Mouse (Mus musculus) adrenal gland, postnatal 25 days (tissue): ENCODE results near the gene Cfap70. TPM values are rescaled to one million over a fixed set of nuclear protein-coding genes. Genes with fewer than 3 reads are reported as not detected.

Experiments
- DNase-seq: peaks from one replicate; pipeline ENCODE4 v3.0.0; 2021; ENCODE audit warnings: mixed read lengths
- long read RNA-seq: library from polyadenylated mRNA; stranded (forward); transcript quantifications from one replicate; pipeline ENCODE4 v2.0.0, GENCODE M21; 2021
- total RNA-seq: library from RNA; stranded (reverse); gene quantifications from 2 replicates; pipeline ENCODE4 v1.2.3, GENCODE M21; 2021

The Cfap70 gene
- total RNA-seq, result 0.90 and 2.6 TPM in 2 replicates
- long read RNA-seq, result 0 reads

GRCm38 (mm10) chr14:20451765-20452331 lies at the start of gene Cfap70:
Gene Cfap70 (minus strand): TSS chr14:20452226.
- peak; percentile 59 for DNase-seq

DNA sequence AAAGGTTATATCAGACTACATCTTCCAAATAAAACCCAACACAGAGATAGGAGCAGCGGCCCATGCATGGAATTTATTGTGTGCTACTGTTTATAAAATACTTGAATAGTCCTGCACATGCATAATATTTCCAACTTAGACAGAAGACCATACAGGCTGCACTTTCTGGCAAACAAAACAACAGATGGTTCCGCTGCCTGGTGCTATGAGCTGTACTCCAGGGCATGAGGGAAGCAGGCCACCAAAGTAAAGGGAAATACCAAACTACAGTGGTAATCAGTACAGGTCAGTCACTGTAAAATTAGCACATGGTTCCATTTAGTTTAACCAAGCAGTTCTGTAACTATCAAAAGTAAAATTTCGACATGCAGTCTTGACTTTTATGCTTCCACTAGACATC lies 48.0 kb upstream of the Cfap70 start:
- no peak for DNase-seq

DNA sequence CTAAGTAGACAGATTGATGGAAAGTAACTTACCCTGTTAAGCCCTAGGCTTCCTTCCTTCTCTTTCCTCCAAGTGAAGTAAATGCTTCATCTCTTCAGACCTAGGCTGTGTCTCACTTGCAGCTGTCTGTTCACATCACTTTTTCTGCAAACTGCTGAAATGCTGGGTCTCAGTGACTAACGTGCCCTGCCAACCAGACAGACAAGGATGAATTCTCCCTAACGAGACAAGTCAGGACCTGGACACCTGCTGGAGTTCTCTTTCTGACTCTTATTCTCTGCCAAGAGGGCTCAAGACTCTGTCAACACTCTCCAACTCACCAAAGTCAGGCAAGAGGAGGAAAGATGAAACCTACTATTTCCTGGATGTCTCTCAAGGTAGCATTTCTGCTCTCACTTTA lies 44.6 kb upstream of the Cfap70 start, which contains the start of gene Mss51:
TSS of gene Mss51 (minus strand) at position 299 of the 400 bp plus-strand sequence.
- DNase-seq, result no peak

GRCm38 (mm10) chr14:20486031-20486430 lies 34.0 kb upstream of the Cfap70 start:
- no peak for DNase-seq

DNA sequence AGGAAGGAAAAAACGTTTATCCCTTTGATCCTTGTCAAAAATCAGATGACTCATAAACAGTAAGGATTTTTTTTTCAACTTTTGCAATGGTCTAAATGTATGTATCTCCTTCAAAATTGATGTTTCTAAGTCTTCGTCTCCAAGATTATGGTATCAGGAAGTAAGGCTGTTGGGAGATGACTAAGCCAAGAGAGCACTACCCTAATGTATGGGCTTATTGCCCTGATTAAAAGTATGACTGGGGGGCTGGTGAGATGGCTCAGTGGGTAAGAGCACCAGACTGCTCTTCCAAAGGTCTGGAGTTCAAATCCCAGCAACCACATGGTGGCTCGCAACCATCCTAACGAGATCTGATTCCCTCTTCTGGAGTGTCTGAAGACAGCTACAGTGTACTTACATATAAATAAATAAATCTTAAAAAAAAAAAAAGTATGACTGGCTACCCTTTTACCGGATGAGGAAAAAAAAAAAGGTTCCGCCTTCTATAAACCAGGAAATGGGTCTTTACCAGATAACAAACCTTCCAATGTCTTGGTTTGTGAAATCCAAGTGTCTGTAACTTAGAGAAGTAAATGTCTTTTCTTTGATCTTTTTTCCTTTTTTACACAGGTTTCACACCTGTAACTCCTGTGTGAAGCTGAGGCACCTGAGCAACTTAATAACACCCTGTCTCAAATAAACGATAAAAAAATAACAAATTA lies 30.2 kb upstream of the Cfap70 start:
- DNase-seq, result no peak

- DNase-seq, result peak; percentile 5
Measured at GRCm38 (mm10) chr14:20481211-20481610, 29.2 kb upstream of the Cfap70 start.

DNA sequence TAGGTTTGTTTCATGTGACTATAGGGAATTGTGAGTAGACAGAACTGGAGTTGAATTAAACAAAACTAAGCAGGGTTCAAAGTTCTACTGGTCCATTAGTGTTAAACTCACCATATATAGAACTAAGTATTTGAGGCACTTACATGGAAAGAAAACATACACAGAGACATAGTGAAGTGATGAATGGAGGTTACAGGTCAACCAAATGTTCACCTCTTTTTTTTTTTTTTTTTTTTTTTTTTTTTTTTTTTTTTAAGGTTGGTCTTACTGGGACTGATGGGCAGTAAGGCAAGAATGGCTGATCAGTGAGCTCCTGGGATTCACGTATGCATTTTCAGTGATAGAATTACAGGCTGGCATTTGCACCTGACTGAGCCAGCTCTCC lies 28.2 kb upstream of the Cfap70 start:
- no peak for DNase-seq

DNA sequence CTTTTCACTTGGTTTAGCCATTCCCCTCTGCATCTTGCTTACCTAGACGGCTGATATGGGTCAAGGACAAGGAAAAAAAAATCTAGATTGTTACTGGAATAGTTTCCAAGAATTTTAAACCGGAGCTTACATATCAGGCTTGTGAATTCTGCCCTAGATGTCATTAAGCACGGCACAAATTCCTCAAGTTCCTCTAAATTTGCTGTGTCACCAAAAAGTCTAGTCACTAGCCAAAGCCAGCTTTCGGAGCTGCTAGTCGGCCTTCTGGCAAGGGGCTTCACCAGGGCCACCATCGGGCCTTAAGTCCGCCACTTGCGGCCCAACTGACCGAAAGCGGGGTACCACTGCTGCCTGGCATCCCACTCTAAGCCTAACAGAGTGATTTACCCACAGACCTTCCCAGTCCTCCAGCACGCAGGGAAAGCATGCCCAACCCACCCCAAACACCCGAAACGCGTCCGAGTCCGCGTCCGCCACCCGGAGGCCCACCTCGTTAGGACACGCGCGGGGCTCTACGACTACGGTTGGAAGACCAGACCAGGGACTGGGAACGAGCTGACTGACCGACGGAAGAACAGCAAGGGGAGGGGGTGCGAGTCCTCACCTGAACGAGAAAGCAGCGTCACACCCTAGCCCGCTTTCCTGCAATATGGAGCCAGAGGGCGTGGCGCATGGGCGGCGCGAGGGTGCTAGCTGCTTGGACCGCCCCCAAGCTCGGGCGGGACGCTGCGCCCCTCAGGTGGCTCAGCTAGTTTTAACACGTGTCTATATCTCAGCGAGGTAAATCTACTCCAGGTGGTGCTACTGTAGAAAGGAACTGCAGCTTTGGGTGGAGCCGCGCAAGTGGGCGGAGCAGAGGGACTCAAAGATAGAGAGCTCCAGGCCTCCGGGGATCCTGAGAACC lies 27.5 kb upstream of the Cfap70 start, which contains the start of gene Anxa7:
TSS of gene Anxa7 (minus strand) at position 843 of the 904 bp plus-strand sequence.
- DNase-seq, result peak; percentile 79

GRCm38 (mm10) chr14:20478801-20479200 lies 26.8 kb upstream of the Cfap70 start:
- peak; percentile 32 for DNase-seq

DNA sequence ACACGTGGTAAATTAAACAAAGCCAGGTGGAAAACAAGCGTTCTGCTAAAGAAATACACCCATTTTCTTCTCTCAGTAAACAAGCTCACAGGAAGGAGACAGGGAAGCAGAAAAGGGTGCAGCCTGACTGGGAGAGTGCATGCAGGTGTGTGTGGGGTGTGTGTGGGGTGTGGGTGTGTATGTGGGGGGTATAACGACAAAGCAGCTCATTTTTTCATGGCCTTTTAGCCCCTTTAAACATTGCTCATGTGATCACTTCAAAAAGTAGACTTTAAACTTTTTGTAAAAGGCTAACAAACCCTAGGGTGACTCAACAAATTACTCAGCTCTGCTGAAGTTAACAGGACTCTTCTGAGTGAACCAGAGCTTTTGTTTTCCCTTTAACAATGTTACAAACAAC lies 26.4 kb upstream of the Cfap70 start:
- DNase-seq, result no peak

DNA sequence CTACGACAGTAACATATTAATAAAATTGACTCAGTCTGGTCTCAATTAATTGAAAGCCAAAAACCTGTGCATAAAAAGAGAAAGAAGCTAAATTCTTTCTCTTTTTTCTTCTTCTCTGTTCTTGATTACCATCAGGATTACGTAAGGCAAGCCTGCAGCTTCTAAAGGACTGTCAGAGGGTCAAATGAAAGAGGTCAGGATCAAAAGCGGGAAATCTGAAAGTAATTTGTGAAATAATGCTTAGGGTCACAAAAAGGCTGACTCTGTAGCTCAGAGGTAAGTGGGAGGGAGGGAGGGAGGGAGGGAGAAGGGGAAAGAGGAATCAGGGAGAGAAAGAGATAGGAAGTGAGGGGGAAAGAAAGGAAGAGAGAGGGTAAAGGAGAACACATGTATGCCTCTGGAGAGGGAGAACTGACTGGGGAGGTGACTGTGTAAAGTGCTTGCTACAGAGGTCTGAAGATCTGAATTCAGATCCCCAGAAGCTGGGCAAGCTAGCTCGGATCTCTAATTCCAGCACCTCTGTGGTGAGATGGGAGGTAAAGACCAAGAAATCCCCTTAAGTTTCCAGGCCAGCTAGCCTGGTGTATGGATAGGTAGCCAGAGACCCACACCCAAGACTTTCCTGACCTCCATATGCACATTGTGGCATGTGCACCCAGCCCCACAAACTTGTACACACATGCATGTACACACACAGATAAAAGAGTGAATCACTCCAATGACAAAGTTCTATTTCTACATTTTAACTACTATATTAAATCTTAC lies 25.4 kb upstream of the Cfap70 start:
- no peak for DNase-seq

DNA sequence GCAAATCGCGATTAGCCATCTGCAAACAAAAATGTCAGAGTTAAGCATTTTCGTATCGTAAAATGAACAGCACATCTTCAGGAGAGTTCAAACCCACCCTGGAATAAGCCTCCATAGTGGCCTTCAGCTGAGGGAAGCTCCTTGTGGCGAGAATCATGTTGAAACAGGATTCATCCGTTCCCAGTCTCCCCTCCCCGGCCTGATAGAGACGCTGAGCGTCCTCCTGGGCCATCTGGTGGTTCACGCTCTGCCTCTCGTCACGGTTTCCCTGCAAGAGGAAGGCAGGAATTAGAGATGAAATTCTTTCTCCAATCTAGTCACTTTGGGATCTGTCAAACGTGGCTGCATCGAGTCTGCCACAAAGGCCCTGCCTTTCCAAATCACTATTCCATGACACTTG lies 8.2 kb upstream of the Cfap70 start:
- no peak for DNase-seq

DNA sequence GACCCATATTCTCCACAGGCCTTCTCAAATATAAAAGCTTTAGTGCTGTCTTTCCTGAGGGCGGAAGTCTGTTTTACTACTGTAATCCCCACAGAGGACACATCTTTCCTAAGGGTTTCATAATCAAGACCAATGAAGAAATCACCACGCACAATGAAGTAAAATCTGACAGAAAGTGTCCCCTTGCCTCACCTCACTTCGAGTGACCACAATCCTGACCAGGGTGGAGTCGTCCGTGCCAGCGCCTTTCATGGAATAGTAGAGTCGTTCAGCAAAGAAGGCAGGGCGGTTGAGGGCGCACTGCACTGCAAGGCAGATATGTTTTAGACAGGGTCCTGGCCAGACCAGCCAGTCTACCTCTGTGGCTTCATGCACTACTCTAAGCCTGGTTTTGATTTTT lies 6.4 kb upstream of the Cfap70 start:
- DNase-seq, result no peak

- no peak for DNase-seq
Measured at GRCm38 (mm10) chr14:20452929-20453328, 903 bp upstream of the Cfap70 start.

DNA sequence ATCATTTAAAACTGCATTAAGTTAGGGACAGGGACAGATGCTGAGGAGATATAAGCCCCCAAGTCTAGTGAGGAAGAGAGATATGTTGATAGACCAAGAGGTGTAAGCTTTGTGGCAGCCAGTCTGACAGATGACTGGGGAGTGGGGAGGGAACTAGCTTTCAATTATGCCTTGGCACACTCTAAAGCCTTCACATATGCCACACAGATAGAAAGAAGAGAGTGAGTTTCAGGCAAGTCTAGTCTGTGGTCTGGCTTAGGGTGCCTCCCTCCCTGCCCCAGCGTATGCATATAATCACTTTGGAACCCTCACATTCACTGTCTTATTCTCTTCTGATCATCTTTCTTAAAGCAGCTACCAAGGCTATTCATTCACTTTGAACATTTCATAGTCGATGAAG lies 724 bp downstream of the Cfap70 start:
- no peak for DNase-seq

- DNase-seq, result no peak
Measured at GRCm38 (mm10) chr14:20447209-20447608, 4.8 kb downstream of the Cfap70 start.

GRCm38 (mm10) chr14:20442252-20442651 lies 9.8 kb downstream of the Cfap70 start:
- no peak for DNase-seq

DNA sequence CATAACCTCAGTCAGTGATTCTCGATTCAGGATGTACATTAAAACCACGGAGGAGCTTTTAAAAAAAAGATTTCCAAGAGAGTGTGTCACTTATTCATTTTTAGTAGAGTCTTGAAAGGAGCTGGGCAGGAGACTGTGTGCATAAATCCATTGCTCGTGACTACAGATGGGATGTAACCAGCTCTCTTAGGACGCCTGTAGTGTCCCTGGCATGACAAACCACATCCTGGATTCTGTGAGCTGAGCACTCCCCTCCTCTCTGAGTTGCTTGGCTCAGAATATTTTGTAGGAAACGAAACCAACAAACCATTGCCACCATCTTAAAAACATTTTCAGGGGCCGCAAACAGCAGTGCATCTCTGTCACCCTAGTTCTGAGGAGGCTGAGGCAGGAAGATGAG lies 15.1 kb downstream of the Cfap70 start:
- no peak for DNase-seq

GRCm38 (mm10) chr14:20432420-20432819 lies 19.6 kb downstream of the Cfap70 start:
- DNase-seq, result no peak

- no peak for DNase-seq
Measured at GRCm38 (mm10) chr14:20431726-20432125, 20.3 kb downstream of the Cfap70 start.

DNA sequence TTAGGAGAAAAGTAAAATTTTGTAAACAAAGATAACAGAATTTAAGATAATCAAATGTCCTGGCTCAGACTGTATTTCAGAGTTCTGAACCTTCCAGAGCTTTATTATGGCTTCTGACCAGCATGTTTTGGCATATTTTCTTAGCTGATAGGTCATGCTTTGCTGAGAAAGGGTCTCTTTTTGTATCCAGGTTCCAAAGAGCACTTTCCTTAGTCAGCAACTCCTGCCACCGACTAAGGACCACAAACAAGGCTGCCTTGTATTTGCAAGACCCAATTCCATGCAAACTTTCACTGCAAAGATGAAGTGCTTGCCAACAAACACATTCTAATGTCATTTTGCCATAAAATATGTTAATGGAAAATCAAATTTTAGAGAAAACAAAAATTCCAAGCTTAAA lies 22.2 kb downstream of the Cfap70 start:
- no peak for DNase-seq

- no peak for DNase-seq
Measured at GRCm38 (mm10) chr14:20428593-20428992, 23.4 kb downstream of the Cfap70 start.
